Mouse (Mus musculus): Measurements from ENCODE around the gene Sema4d. TPM values are rescaled to one million over a fixed set of nuclear protein-coding genes. Genes with fewer than 3 reads are reported as not detected.

Gene Sema4d
- polyA plus RNA-seq, 1 experiment from 2014 or later, result 90.3 TPM

- WGBS (ENCODE audit: missing documents), result 97% methylated on average over 3 of the region's 3 CpGs
- H3K79me2 ChIP-seq (ENCODE audit: inconsistent target), result peaks cover 11% of the 10 kb centered on the region
- H3K4me3 ChIP-seq (ENCODE audit: inconsistent target), result no peak overlapping the region
- H3K36me3 ChIP-seq (ENCODE audit: inconsistent target), result no peaks in the 10 kb centered on the region
- H3K27ac ChIP-seq, result no peak overlapping the region
Measured at GRCm38 (mm10) chr13:51641424-51641823, 152.1 kb downstream of the Sema4d start.

DNA sequence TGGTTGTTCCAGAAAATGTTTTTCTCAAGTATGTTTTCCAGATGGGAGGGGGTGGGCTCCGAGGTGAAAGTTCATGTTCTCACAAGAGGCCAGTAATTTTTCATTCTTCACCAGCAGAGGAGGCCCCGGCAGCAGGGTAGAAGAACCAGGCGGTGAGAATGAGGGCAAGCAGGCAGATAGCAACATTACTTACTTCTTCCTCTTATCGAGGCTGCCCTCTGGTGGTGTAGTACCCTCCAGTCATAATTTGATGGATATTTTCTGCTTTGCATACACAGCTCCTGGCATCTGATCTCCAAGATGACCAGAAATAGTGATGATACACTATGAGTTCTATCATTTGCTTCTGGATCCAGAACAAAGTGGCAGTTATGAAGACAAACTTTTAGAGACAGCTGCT is 154.6 kb downstream of the Sema4d start:
- WGBS (ENCODE audit: missing documents), result 61% methylated on average over 4 of the region's 4 CpGs
- no peak overlapping the region for H3K4me3 ChIP-seq (ENCODE audit: inconsistent target)
- H3K27ac ChIP-seq, result no peak overlapping the region
- H3K36me3 ChIP-seq (ENCODE audit: inconsistent target), result no peaks in the 10 kb centered on the region
- H3K79me2 ChIP-seq (ENCODE audit: inconsistent target), result no peaks in the 10 kb centered on the region

Other genes starting within 250 kb of the Sema4d start
- not detected in 3 replicates for gene Shc3, start 224.3 kb downstream of the Sema4d start, polyA plus RNA-seq (2018)
- 4.6 to 12.1 TPM (median 5.3 TPM) in 3 replicates for gene Cks2, start 148.5 kb downstream of the Sema4d start, polyA plus RNA-seq (2018)
- 13.3 to 15.4 TPM (median 13.9 TPM) in 3 replicates for gene Secisbp2, start 142.1 kb downstream of the Sema4d start, polyA plus RNA-seq (2018)
- 8.9 to 19.9 TPM (median 10.3 TPM) in 3 replicates for gene Gadd45g, start 52.9 kb upstream of the Sema4d start, polyA plus RNA-seq (2018)

All from macrophage (primary cell).